Mouse (Mus musculus): ENCODE measurements around the gene Slc35f2. TPM values are rescaled to one million over a fixed set of nuclear protein-coding genes. Genes with fewer than 3 reads are reported as not detected.

The Slc35f2 gene
- polyA plus RNA-seq, 1 experiment from 2014 or later = 29.8 TPM

- Histone ChIP-seq H3K36me3 (no peaks in the 10 kb centered on the region), H3K4me1 (peaks cover 6% of the 10 kb centered on the region), H3K27ac (replicated peaks) (peak overlapping the region; percentile 85), H3K9ac (replicated peaks) (peak overlapping the region; percentile 54), H3K9me3 (replicated peaks) (no peaks in the 10 kb centered on the region), H3K27me3 (replicated peaks) (no peaks in the 10 kb centered on the region), H3K4me3 (replicated peaks) (peak overlapping the region; percentile 49), H3K4me2 (peak overlapping the region; percentile 63)
- ATAC-seq (ENCODE audit: low FRiP score) = peak; percentile 79
- WGBS = 19% methylated on average over 14 of the region's 14 CpGs
Observed at GRCm38 (mm10) chr9:53829081-53829865, 57.9 kb downstream of the Slc35f2 start.

- peak overlapping the region; percentile 85 for H3K27ac ChIP-seq (replicated peaks)
- peak; percentile 78 for ATAC-seq (ENCODE audit: low FRiP score)
- peak overlapping the region; percentile 54 for H3K9ac ChIP-seq (replicated peaks)
- peak overlapping the region; percentile 49 for H3K4me3 ChIP-seq (replicated peaks)
- H3K4me1 ChIP-seq = peaks cover 6% of the 10 kb centered on the region
- no peaks in the 10 kb centered on the region for H3K36me3 ChIP-seq
- H3K9me3 ChIP-seq (replicated peaks) = no peaks in the 10 kb centered on the region
- H3K4me2 ChIP-seq = peak overlapping the region; percentile 63
- 22% methylated on average over 2 of the region's 2 CpGs for WGBS
- H3K27me3 ChIP-seq (replicated peaks) = no peaks in the 10 kb centered on the region
Observed at GRCm38 (mm10) chr9:53829866-53830209, 58.5 kb downstream of the Slc35f2 start.

- no peaks in the 10 kb centered on the region for H3K9me3 ChIP-seq (replicated peaks)
- H3K4me3 ChIP-seq (replicated peaks) = no peak overlapping the region
- H3K27ac ChIP-seq (replicated peaks) = no peak overlapping the region
- no peak overlapping the region for H3K4me2 ChIP-seq
- no peaks in the 10 kb centered on the region for H3K4me1 ChIP-seq
- no peaks in the 10 kb centered on the region for H3K27me3 ChIP-seq (replicated peaks)
- no peaks in the 10 kb centered on the region for H3K36me3 ChIP-seq
- 82% methylated on average over 3 of the region's 3 CpGs for WGBS
- H3K9ac ChIP-seq (replicated peaks) = no peak overlapping the region
- ATAC-seq (ENCODE audit: low FRiP score) = no peak
Observed at GRCm38 (mm10) chr9:53835039-53835438, 63.7 kb downstream of the Slc35f2 start.

GRCm38 (mm10) chr9:53835976-53836375 is 64.6 kb downstream of the Slc35f2 start:
- Histone ChIP-seq H3K4me1 (no peaks in the 10 kb centered on the region), H3K4me3 (replicated peaks) (no peak overlapping the region), H3K27ac (replicated peaks) (no peak overlapping the region), H3K36me3 (no peaks in the 10 kb centered on the region), H3K4me2 (no peak overlapping the region), H3K27me3 (replicated peaks) (no peaks in the 10 kb centered on the region), H3K9ac (replicated peaks) (no peak overlapping the region), H3K9me3 (replicated peaks) (no peaks in the 10 kb centered on the region)
- 79% methylated on average over 4 of the region's 4 CpGs for WGBS
- no peak for ATAC-seq (ENCODE audit: low FRiP score)

- no peaks in the 10 kb centered on the region for H3K36me3 ChIP-seq
- no peaks in the 10 kb centered on the region for H3K27me3 ChIP-seq (replicated peaks)
- no peaks in the 10 kb centered on the region for H3K4me1 ChIP-seq
- H3K4me3 ChIP-seq (replicated peaks) = no peak overlapping the region
- H3K4me2 ChIP-seq = no peak overlapping the region
- 77% methylated on average over 8 of the region's 8 CpGs for WGBS
- no peak overlapping the region for H3K9ac ChIP-seq (replicated peaks)
- H3K9me3 ChIP-seq (replicated peaks) = no peaks in the 10 kb centered on the region
- H3K27ac ChIP-seq (replicated peaks) = no peak overlapping the region
- no peak for ATAC-seq (ENCODE audit: low FRiP score)
Observed at GRCm38 (mm10) chr9:53838816-53839215, 67.5 kb downstream of the Slc35f2 start.

- Histone ChIP-seq H3K4me1 (no peaks in the 10 kb centered on the region), H3K4me3 (replicated peaks) (no peak overlapping the region), H3K9me3 (replicated peaks) (no peaks in the 10 kb centered on the region), H3K27me3 (replicated peaks) (no peaks in the 10 kb centered on the region), H3K4me2 (no peak overlapping the region), H3K36me3 (no peaks in the 10 kb centered on the region), H3K9ac (replicated peaks) (no peak overlapping the region), H3K27ac (replicated peaks) (no peak overlapping the region)
- WGBS = 74% methylated on average over 8 of the region's 8 CpGs
- ATAC-seq (ENCODE audit: low FRiP score) = no peak
Observed at GRCm38 (mm10) chr9:53848548-53848947, 77.2 kb downstream of the Slc35f2 start.

GRCm38 (mm10) chr9:53849864-53850263 is 78.5 kb downstream of the Slc35f2 start, which contains the start of gene Sln:
Gene Sln (plus strand): TSS chr9:53850164.
- no peaks in the 10 kb centered on the region for H3K27me3 ChIP-seq (replicated peaks)
- H3K4me3 ChIP-seq (replicated peaks) = no peak within 1 kb of the TSS
- no peak within 1 kb of the TSS for H3K9ac ChIP-seq (replicated peaks)
- H3K4me1 ChIP-seq = no peaks in the 10 kb centered on the region
- ATAC-seq (ENCODE audit: low FRiP score) = no peak
- WGBS = 88% methylated on average over 4 of the region's 4 CpGs
- no peaks in the 10 kb centered on the region for H3K9me3 ChIP-seq (replicated peaks)
- no peaks in the 10 kb centered on the region for H3K36me3 ChIP-seq
- no peak within 1 kb of the TSS for H3K4me2 ChIP-seq
- H3K27ac ChIP-seq (replicated peaks) = no peak within 1 kb of the TSS

- no peak overlapping the region for H3K4me2 ChIP-seq
- no peaks in the 10 kb centered on the region for H3K27me3 ChIP-seq (replicated peaks)
- no peaks in the 10 kb centered on the region for H3K36me3 ChIP-seq
- H3K9ac ChIP-seq (replicated peaks) = no peak overlapping the region
- H3K4me3 ChIP-seq (replicated peaks) = no peak overlapping the region
- H3K4me1 ChIP-seq = no peaks in the 10 kb centered on the region
- no peaks in the 10 kb centered on the region for H3K9me3 ChIP-seq (replicated peaks)
- 87% methylated on average over 4 of the region's 4 CpGs for WGBS
- ATAC-seq (ENCODE audit: low FRiP score) = no peak
- no peak overlapping the region for H3K27ac ChIP-seq (replicated peaks)
Observed at GRCm38 (mm10) chr9:53852158-53852557, 80.8 kb downstream of the Slc35f2 start.

- Histone ChIP-seq H3K27ac (replicated peaks) (no peak overlapping the region), H3K36me3 (no peaks in the 10 kb centered on the region), H3K9me3 (replicated peaks) (no peaks in the 10 kb centered on the region), H3K4me2 (no peak overlapping the region), H3K4me1 (no peaks in the 10 kb centered on the region), H3K27me3 (replicated peaks) (no peaks in the 10 kb centered on the region), H3K4me3 (replicated peaks) (no peak overlapping the region), H3K9ac (replicated peaks) (no peak overlapping the region)
- 72% methylated on average over 1 of the region's 1 CpGs for WGBS
- no peak for ATAC-seq (ENCODE audit: low FRiP score)
Observed at GRCm38 (mm10) chr9:53853672-53854071, 82.3 kb downstream of the Slc35f2 start.

GRCm38 (mm10) chr9:53854525-53854924 is 83.2 kb downstream of the Slc35f2 start:
- ATAC-seq (ENCODE audit: low FRiP score) = no peak
- 90% methylated on average over 1 of the region's 1 CpGs for WGBS
- Histone ChIP-seq H3K36me3 (no peaks in the 10 kb centered on the region), H3K4me1 (no peaks in the 10 kb centered on the region), H3K4me3 (replicated peaks) (no peak overlapping the region), H3K9me3 (replicated peaks) (no peaks in the 10 kb centered on the region), H3K27ac (replicated peaks) (no peak overlapping the region), H3K9ac (replicated peaks) (no peak overlapping the region), H3K27me3 (replicated peaks) (no peaks in the 10 kb centered on the region), H3K4me2 (no peak overlapping the region)

- H3K27me3 ChIP-seq (replicated peaks) = no peaks in the 10 kb centered on the region
- H3K9me3 ChIP-seq (replicated peaks) = no peaks in the 10 kb centered on the region
- 80% methylated on average over 5 of the region's 5 CpGs for WGBS
- no peak for ATAC-seq (ENCODE audit: low FRiP score)
- no peak overlapping the region for H3K4me3 ChIP-seq (replicated peaks)
- no peaks in the 10 kb centered on the region for H3K4me1 ChIP-seq
- no peak overlapping the region for H3K27ac ChIP-seq (replicated peaks)
- H3K4me2 ChIP-seq = no peak overlapping the region
- no peaks in the 10 kb centered on the region for H3K36me3 ChIP-seq
- H3K9ac ChIP-seq (replicated peaks) = no peak overlapping the region
Observed at GRCm38 (mm10) chr9:53857864-53858263, 86.5 kb downstream of the Slc35f2 start.
